Mouse (Mus musculus) erythroblast, adult 5-6 weeks (primary cell): ENCODE results near the gene Megf9. TPM values are rescaled to one million over a fixed set of nuclear protein-coding genes. Genes with fewer than 3 reads are reported as not detected.

ENCODE experiments used
- ATAC-seq: replicated peaks from 2 replicates; pipeline ENCODE4 v1.8.0; 2016; ENCODE audit warnings: moderate number of reproducible peaks, mild to moderate bottlenecking, moderate TSS enrichment, inconsistent platforms; ENCODE audit not compliant: poor library complexity, low FRiP score, severe bottlenecking
- total RNA-seq, 2 experiments: library from RNA; stranded (forward) in 1 of 2; stranded (reverse) in 1 of 2; fragments of 150-400 nt in 1 of 2; fragments of 200-764, 138-1000 nt in 1 of 2; gene quantifications; 2 replicates each; pipeline versions ENCODE4 v1.2.3 to v1.2.4; 2015 to 2017; ENCODE audit warnings: low replicate concordance in 2 of 2

Gene Megf9
- total RNA-seq, 2 experiments from 2014 or later = 10.0 to 21.9 TPM

DNA sequence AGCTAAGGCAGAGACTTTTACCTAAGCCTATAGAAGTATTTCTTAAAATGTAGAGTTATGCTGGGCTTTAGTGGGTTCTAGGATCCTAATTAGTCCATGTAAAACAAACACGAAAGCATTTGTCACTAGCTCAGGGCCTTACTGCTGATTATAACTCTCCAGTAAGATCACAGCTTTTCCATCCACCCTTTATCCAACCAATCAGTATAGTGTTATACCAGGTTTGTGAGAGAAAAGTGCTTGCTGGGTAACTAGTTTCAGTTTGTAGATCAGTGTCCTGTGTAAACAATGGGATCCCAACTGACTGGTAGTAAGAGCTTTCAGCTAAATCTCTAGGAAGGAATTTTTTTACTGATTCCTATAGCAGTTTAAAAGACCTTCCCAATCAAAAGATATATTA is 3.8 kb downstream of the Megf9 start:
- ATAC-seq = no peak

DNA sequence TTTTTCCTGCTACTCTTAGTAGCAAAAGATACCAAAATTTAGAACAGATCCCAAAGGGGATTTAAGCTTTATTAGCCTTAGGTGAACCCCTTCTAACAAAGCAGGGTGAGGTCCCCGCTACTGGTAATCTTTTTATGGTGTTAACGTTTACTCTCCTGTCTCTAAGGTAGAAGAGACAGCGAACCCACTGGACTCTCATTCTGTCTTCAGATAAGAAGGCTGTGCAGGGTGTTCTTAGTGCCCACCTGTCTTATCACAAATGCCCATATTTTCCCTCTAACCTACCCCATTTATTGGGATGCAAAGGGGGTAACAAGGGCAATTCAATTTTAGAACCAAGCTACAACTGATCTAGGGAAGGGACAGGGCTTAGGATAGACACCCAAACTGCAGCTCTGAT is 6.2 kb downstream of the Megf9 start:
- peak; percentile 49 for ATAC-seq

DNA sequence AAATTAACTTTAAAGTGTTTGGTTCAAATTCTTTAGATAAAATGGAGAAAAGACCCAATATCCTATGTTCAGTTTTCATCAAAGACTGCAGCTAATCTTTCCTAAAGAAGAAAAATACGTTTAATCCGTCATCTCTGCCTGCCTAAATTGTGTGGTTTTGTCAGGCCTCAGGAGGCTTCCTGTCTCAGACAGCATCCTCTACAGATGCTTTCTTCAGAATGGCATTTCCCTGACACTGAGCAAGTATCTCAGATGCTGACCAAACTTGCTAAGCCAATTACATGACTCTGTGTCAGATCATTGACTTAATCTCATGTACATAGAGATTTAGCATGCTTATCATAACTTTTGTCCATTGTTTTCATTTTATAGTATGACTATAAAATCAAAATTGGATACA is 11.4 kb downstream of the Megf9 start:
- no peak for ATAC-seq

DNA sequence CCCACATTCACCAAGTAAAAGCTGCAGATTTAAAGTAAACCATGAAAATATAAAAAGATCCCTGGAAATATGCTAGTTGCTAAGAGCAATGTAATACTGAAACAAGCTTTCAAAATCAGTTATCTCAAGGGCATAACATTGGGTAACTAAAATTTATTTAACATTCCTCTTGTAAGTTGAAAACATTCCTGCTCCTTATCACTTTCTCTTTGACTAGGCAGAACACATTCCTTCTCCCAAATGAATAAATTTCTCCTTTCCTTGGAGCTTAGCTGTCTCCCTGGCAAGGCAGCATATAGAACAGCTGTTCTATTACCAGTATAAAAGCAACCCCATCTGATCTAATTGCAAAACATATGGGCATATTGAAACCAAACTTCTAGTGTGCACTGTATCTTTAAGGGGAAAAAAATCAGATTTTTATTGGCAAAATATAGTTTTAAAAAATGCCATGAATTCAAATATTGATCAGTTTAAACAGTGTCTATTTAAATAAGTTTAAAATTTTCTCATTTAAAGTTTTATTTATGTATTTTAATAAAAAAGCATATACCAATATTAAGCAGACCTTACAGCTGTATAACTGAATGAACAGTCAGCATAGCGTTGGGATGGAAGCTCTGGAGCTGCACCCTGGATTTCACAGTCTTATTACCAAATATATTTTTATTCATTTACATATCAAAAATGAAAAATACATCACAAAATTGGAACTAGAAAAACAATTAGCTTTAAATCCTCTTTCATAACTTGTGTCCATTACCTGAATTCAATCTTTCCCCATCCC is 13.1 kb downstream of the Megf9 start:
- no peak for ATAC-seq

DNA sequence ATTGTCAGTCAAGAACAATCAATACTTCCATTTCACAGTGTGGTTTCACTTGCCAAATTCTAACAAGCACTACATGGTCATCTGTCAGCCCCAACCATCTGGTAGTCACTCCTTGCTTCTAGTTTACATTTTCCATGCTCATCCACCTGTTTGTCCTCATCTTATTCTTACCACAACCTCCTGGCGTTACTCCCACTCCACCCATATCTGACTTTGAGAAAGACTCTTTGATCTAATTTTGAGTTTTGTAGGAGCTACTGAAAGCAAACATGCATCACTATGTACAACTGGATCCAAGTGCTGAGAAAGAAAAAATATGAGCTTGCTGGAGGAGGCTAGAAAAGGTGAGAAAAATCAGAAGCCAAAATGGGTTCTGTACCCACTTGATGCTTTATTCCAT is 17.1 kb downstream of the Megf9 start:
- ATAC-seq = no peak

DNA sequence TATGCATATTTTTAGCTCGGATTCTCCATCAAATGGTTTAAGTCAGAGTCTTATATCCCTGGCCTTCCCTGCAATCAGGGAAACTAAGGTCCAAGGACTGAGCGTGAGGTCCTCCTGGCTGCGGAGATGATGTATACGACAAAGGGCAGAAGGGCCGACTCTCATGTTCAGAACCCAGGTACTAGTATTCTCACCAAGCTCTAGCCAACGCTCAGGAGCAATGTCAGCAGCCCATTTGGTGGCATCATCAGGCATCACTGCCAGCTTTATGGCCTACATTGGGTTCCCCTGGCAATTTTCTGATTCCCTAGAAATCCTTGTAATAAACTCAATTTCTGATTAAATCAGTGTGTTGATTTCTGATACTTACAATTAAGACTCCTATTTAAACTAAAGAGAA is 18.5 kb downstream of the Megf9 start:
- ATAC-seq = no peak

DNA sequence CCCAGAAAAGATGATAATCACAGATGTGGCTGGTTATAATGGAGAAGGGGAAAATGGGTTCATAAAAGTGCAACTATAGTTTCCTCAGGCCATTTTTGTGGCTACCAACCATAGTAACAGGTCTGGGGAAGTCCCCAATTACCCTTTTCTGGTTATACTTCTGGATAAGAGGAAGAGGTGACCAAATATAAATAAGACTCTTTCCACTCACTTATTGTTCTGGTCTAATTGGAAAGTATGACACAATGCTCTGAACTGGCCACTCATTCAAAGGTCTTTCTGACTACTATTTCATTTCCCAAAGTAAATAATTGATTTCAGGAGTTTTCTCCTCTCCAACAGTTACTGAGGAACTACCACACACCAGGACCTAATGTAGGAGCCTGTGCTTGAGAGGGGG is 19.3 kb downstream of the Megf9 start:
- ATAC-seq = no peak

DNA sequence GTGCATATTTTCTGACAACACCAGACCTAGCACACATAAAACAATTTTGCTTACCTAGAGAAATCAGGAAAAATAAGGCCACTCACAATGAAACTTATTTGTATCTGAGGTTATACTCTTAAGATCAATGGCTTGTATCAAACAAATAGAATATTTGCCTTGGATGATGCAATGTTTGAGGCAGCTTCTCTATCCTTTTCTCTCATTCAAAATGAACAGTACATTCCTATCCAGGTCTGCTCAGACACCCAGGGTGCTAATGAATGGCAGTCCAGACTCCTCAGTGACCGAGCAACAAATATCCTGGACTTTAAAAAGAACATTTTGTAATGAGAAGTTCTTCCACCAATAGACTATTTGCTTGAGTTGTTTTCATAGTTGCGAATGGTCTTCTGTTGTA is 24.8 kb downstream of the Megf9 start:
- no peak for ATAC-seq

DNA sequence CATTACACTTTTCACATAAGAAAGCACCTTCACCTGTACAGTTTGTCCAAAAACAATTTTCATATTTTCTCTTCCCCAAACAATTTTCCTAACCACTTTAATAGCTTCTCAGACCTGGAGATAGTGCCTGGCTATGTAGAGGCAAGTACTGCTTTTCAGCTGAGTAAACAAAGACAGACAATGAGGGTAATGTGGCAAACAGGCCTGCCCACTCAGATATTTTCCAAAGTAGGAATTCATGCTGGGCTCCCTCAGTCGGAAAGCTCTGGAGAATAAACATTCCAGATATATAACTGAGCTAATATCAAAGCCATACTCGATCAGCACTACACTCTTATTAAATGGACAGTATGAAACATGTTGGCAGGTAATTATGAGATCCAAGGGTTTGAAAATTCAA is 25.2 kb downstream of the Megf9 start:
- no peak for ATAC-seq

DNA sequence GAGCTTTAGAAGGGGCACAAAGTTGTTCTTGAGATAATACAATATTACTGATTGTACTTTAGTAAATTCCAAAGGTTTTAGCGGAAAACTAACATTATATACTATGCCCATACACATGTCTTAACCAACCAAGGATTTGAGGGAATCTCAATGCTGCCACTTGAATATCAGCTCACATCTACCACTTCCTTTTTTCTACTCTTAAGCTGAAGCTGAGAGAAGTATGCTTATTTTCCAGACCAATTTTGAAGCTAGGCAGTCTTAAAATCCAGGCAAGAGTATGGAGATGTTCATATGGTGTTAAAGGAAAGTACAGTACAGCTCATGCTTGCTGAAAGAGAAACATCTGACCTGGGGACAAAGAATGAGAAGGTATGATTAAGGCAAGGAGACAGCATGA is 26.6 kb downstream of the Megf9 start:
- no peak for ATAC-seq

DNA sequence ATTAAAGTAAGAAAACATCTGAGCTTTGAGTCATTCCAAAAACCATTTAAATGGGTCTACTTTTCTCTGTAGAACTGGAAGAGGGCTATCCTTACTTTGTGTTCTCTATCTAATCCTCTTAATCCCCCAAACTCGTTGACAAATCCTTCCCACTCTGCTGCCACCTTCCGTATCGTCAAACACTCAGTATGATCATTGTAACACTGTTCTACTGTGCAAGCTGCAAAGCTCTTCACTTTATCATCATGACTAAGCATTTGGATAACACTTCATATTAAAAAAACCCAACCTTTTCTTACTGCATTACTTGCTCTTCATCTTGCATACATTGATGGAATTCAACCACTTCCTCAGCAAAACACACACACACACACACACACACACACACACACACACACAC is 28.8 kb downstream of the Megf9 start:
- no peak for ATAC-seq

DNA sequence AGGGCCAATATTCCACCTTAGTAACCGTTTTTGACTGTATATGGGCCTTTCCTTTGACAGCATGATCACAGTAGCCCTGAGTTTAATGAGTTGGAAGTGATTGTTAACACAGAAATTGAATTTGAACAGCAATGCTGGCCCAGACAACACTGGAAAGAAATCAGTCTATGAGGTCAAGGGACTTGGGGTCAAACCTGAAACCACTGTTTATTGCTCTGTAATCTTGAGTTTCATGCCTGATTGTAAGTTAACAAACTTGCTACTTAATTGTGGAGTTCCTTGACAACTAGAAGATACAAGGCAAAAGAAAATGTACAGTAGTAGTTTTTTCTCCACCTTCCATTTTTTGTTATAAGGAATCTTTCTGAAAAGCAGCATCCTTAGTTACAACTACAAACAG is 31.0 kb downstream of the Megf9 start:
- ATAC-seq = no peak

DNA sequence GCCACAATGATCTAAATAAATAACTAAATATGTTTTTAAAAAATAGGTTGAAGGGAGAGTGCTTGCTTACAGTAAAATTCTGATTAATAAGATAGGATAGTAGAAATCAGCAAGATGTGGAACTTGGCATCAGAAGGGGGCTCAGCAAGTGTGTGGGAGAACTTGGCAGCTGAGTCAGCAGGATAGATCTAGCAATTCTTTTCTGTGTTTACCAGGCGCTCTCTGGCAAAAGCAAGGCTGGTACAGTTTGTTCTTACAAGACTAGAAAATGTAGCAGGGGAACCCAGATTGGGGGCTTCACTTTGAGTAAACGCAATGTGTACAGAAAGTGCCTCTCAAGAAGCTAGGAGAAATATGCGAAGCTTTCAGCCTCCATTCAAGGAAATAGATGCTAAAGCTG is 35.5 kb downstream of the Megf9 start:
- ATAC-seq = no peak

DNA sequence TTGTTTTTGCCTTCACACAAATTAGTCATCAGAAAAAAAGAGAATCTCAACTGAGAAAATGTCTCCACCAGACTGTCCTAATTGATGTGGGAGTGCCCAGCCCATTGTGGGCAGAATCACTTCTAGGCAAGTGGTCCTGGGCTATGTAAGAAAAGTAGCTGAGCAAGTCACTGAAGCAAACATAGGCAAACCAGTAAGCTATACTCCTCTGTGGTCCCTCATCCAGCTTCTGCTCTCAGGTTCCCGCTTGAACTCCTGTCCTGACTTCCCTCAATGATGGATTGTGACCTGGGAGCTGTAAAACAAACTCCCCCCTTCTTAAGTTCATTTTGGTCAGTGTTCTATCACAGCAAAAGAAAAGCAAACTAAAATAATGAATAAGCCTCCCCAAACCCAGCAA is 37.8 kb downstream of the Megf9 start:
- no peak for ATAC-seq

DNA sequence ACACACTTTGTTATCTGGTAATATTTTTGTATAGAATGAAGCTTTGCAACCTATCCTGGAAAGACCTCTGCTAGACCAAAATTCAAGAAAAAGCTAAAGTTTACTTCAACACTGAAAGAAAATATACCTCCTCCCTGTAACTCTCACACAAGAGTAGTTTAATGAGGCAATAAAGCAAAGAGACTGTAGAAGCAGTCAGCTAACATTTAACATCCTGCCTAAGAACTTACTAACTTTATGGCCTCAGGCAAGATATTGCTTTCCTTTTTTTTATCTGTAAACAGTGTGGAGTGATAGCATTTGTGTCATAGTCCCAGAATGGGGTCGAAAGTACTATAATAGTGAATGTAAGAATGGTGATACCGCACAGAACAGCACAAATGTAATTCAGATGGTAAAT is 45.0 kb downstream of the Megf9 start:
- ATAC-seq = no peak

DNA sequence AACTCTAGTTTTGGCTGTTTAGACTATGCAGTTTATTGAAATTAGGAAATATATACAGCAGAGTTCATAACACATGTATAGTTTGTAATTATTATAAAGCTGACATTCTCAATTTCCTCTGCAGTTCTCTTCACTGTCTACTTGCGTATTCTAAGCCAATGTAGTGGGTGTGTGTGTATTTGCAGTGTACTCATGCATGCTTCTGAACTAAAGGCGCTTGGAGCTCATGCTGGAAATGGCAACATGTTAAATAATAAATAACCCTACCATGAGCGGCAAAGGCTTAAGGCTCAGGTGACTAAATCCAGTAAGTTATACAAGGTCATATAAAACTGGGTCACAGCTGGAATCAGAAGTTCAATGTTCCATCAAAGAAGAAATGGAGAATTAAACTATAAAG is 46.4 kb downstream of the Megf9 start:
- ATAC-seq = no peak

DNA sequence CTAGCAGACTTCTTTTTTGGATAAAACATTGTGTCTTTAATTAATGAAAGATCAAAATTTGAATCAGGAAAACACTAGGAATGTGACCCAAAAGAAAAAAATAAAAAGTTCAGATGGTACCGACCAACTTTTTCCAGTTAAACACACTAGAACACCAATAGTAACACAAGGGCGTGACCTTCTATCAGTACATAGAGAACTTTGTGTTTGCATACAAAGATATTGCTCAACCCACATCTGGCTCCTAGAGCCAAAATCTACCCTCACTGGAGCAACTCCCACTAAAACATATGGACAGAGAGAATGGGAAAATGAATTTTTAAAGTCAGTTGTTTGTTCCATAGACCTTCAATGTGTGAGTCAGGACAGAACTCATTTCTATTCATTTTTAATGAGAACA is 50.7 kb downstream of the Megf9 start:
- ATAC-seq = no peak

DNA sequence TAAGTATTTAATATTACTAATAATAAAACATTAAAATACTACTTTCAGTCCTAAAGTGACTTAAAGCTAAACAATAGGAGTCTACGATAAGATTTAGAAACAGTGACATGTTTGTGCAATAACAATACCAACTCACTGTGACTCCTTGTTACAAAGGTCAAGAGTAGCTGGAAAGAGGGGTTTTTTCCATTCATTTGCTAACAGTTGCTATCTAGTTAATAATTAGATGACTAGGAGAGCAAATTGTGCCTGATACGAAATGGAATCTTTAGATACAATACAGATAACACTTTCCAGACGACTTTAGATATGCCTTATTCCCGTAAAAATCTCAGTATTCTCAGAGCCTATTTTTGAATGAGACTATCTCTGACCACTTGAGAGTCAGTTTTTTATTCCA is 52.9 kb downstream of the Megf9 start:
- no peak for ATAC-seq

DNA sequence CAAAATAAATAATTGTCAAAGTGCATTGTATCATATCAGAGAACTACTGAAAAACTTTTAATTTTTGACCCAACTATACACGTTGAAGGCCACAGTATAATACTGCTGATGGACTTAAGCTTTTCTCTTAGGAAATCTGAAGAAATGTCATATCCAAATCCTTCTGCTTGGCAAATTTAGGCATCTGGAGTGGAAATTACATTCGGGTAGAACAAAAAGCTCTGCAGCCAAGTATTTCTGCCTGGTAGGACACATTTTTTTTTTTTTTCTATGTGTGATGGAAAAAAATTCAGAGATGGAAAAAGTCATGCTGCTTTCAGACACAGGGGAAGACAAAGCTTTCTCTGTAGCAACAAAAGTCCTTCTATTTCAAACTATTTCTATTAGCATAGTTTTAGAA is 63.4 kb downstream of the Megf9 start:
- no peak for ATAC-seq

DNA sequence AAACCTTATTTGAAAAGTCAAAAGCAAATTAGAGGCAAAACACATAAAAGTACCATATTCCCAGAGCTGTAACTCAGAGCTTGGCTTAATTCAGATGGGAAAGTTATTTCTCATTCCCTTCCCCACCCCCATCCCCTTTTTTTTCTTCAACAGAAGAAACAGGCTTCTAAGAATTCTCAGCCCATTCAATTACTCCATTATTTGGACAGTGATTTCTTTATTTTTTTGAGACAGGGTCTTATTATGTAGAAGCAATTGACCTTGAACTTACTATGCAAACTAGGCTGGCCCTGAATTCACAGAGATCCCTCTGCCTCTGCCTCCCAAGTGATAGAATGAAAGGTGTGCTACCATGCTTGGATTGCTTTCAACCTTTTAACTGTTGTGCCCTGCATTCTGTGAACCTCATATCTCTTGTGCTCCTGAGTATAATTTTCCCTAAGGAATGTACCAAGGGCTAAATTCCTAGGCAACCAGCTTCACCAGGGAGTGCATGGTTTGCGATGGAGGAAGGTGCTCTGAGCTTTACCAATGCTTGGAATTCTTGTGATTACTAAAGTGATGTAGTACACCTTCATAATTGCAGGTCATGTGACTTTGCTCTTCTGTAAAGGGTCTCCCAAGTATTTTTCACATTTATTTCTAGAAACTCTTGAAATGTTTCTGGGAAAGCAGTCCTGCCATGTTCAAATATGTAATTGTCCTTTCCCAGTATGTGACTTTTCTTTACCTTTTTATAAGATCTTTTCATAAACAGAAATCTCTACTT is 68.7 kb downstream of the Megf9 start:
- ATAC-seq = no peak

DNA sequence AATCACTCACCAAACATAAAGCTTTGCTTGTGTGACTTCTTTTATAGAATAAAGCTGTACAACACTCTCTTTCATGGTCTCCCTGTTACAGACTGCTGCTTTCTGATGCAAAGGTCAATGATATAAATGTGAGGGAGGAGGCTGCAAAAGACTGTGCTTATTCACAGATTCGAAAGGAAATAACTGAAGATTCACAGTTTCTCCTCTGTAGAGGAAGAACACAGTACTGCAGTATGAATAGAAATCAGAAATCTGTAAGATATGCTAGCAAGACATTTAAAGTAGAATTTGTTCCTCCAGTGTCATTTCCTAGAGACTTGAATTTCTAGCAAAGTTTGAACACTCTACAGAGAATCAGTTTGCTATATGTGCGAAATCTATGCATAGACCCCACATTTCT is 71.5 kb downstream of the Megf9 start:
- ATAC-seq = no peak

DNA sequence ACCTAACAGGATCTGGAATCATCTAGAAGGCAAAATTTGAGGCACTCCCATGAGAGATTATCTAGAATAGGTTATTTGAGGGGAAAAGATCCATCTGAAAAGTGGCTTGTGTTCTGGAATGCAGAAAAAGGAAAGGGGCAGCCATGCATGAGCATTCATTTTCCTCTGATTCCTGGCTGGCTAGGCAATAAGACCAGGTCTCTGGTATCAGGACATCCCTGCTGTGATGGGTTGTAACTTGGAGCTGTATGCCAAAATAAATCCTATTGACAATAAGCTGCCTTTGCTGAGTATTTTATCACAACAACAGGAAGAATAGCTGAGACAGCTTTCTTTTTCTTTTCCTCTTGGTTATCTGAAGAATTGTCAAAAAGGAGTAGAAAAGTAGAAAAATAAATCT is 73.4 kb downstream of the Megf9 start:
- ATAC-seq = no peak
